Mouse (Mus musculus): ENCODE measurements around the gene Iqgap1.

Iqgap1 gene

GRCm38 (mm10) chr7:80825843-80826403, at the start of gene Iqgap1:
Iqgap1 (minus strand) TSS chr7:80825974.
- no peak for DNase-seq (ENCODE audit: extremely low spot score)

- DNase-seq (ENCODE audit: extremely low spot score), result no peak
Measured at GRCm38 (mm10) chr7:80873631-80874030, 47.9 kb upstream of the Iqgap1 start.

- no peak for DNase-seq (ENCODE audit: extremely low spot score)
Measured at GRCm38 (mm10) chr7:80873038-80873437, 47.3 kb upstream of the Iqgap1 start.

- no peak for DNase-seq (ENCODE audit: extremely low spot score)
Measured at GRCm38 (mm10) chr7:80868686-80869085, 42.9 kb upstream of the Iqgap1 start.

- DNase-seq (ENCODE audit: extremely low spot score), result no peak
Measured at GRCm38 (mm10) chr7:80866514-80867147, 40.9 kb upstream of the Iqgap1 start.

- no peak for DNase-seq (ENCODE audit: extremely low spot score)
Measured at GRCm38 (mm10) chr7:80865521-80865920, 39.7 kb upstream of the Iqgap1 start.

- DNase-seq (ENCODE audit: extremely low spot score), result no peak
Measured at GRCm38 (mm10) chr7:80864831-80865230, 39.1 kb upstream of the Iqgap1 start.

- no peak for DNase-seq (ENCODE audit: extremely low spot score)
Measured at GRCm38 (mm10) chr7:80864151-80864550, 38.4 kb upstream of the Iqgap1 start.

- no peak for DNase-seq (ENCODE audit: extremely low spot score)
Measured at GRCm38 (mm10) chr7:80863520-80863919, 37.7 kb upstream of the Iqgap1 start.

GRCm38 (mm10) chr7:80862475-80862874, 36.7 kb upstream of the Iqgap1 start:
- no peak for DNase-seq (ENCODE audit: extremely low spot score)

- DNase-seq (ENCODE audit: extremely low spot score), result peak; percentile 95
Measured at GRCm38 (mm10) chr7:80860729-80861274, 35.0 kb upstream of the Iqgap1 start, which contains the start of gene Zscan2. Zscan2 (plus strand) TSS chr7:80860920.

GRCm38 (mm10) chr7:80860227-80860626, 34.5 kb upstream of the Iqgap1 start:
- peak; percentile 67 for DNase-seq (ENCODE audit: extremely low spot score)

- peak; percentile 76 for DNase-seq (ENCODE audit: extremely low spot score)
Measured at GRCm38 (mm10) chr7:80857181-80857580, 31.4 kb upstream of the Iqgap1 start.

GRCm38 (mm10) chr7:80855316-80855715, 29.5 kb upstream of the Iqgap1 start:
- no peak for DNase-seq (ENCODE audit: extremely low spot score)

GRCm38 (mm10) chr7:80853218-80853617, 27.4 kb upstream of the Iqgap1 start:
- DNase-seq (ENCODE audit: extremely low spot score), result no peak

- DNase-seq (ENCODE audit: extremely low spot score), result no peak
Measured at GRCm38 (mm10) chr7:80850520-80850919, 24.7 kb upstream of the Iqgap1 start.

- DNase-seq (ENCODE audit: extremely low spot score), result peak; percentile 60
Measured at GRCm38 (mm10) chr7:80849710-80850109, 23.9 kb upstream of the Iqgap1 start.

- DNase-seq (ENCODE audit: extremely low spot score), result no peak
Measured at GRCm38 (mm10) chr7:80849267-80849666, 23.5 kb upstream of the Iqgap1 start.

GRCm38 (mm10) chr7:80846709-80847108, 20.9 kb upstream of the Iqgap1 start:
- no peak for DNase-seq (ENCODE audit: extremely low spot score)

GRCm38 (mm10) chr7:80846280-80846678, 20.5 kb upstream of the Iqgap1 start:
- no peak for DNase-seq (ENCODE audit: extremely low spot score)

GRCm38 (mm10) chr7:80845621-80846279, 20.0 kb upstream of the Iqgap1 start:
- DNase-seq (ENCODE audit: extremely low spot score), result no peak

GRCm38 (mm10) chr7:80844691-80845090, 18.9 kb upstream of the Iqgap1 start:
- no peak for DNase-seq (ENCODE audit: extremely low spot score)

Data from embryo, embryonic 9.5 days (tissue).